28 mouse cellular contexts compared by ENCODE assay signal in genomic region chr15:7639444-7639843, GRCm38 (mm10).
DNase-seq lines count a peak whose midpoint lies in the region; ATAC-seq and TF ChIP-seq lines count a peak whose summit lies in the region.
"Had no signal": no experiment of that assay in that cellular context is flagged by ENCODE, and none has a peak within 500 bp of the region (broad histone marks: within the 10 kb centered on the region; RNA-seq: fewer than 3 reads in every experiment).

No protein-coding gene starts in this region.

- no peak overlapping the region for H3K9ac ChIP-seq in intestine, embryonic 15.5 days
- H3K9ac ChIP-seq in intestine, postnatal 0 days (ENCODE audit: low read depth, low read length), result no peak overlapping the region
- no peak overlapping the region for H3K9ac ChIP-seq in intestine, embryonic 16.5 days (ENCODE audit: low read depth, low read length)
- H3K9ac ChIP-seq: embryonic facial prominence, embryonic 13.5 days; heart, embryonic 13.5 days; hindbrain, embryonic 14.5 days; liver, embryonic 15.5 days; lung, embryonic 14.5 days; midbrain, embryonic 15.5 days; neural tube, embryonic 15.5 days had no signal

- H3K9me3 ChIP-seq in intestine, embryonic 15.5 days, result no peaks in the 10 kb centered on the region
- no peaks in the 10 kb centered on the region for H3K9me3 ChIP-seq in intestine, postnatal 0 days (ENCODE audit: control insufficient read depth)
- no peaks in the 10 kb centered on the region for H3K9me3 ChIP-seq in intestine, embryonic 16.5 days (ENCODE audit: control insufficient read depth, low read length)
- H3K9me3 ChIP-seq: embryonic facial prominence, embryonic 13.5 days; heart, embryonic 13.5 days; liver, embryonic 15.5 days; midbrain, embryonic 10.5 days; midbrain, embryonic 15.5 days; neural tube, embryonic 15.5 days had no signal

- no peaks in the 10 kb centered on the region for H3K27me3 ChIP-seq in intestine, embryonic 15.5 days (replicated peaks)
- no peaks in the 10 kb centered on the region for H3K27me3 ChIP-seq in intestine, postnatal 0 days (replicated peaks; ENCODE audit: control insufficient read depth, insufficient read depth, low read length)
- H3K27me3 ChIP-seq in intestine, embryonic 16.5 days (replicated peaks; ENCODE audit: control insufficient read depth, insufficient read depth, low read length), result no peaks in the 10 kb centered on the region
- H3K27me3 ChIP-seq: heart, embryonic 13.5 days; liver, embryonic 15.5 days; midbrain, embryonic 15.5 days; neural tube, embryonic 15.5 days had no signal

- ATAC-seq in intestine, embryonic 15.5 days, result no peak
- no peak for ATAC-seq in intestine, postnatal 0 days
- no peak for ATAC-seq in intestine, embryonic 16.5 days
- ATAC-seq: CD4-positive, CD25-positive, alpha-beta regulatory T cell, adult 4 months; forebrain, embryonic 16.5 days; inflammation-experienced regulatory T-cells, adult 6 months; midbrain, embryonic 15.5 days had no signal

- DNase-seq in right cerebral cortex, adult 18-20 months, result peak; percentile 1
- no peak for DNase-seq in right cerebral cortex, postnatal 14 days
- DNase-seq in telencephalon, adult 2 months (ENCODE audit: low read depth, low spot score), result peak; percentile 31
- DNase-seq in retina, embryonic 14.5 days (ENCODE audit: low spot score), result no peak
- DNase-seq: adrenal gland, postnatal 14 days; cerebellum, adult 11-12 months; cerebellum, adult 9-11 months; heart, adult 2 months; heart, postnatal 10 days; kidney, adult 9 months; kidney, postnatal 10 days; lung, embryonic 14.5 days; lung, postnatal 14 days; spleen, adult 18-20 months had no signal

- no peak overlapping the region for H3K4me2 ChIP-seq in intestine, embryonic 15.5 days (replicated peaks)
- H3K4me2 ChIP-seq in intestine, postnatal 0 days (replicated peaks; ENCODE audit: low read depth), result no peak overlapping the region
- H3K4me2 ChIP-seq in intestine, embryonic 16.5 days (ENCODE audit: low read depth, low read length), result no peak overlapping the region
- H3K4me2 ChIP-seq: embryonic facial prominence, embryonic 13.5 days; heart, embryonic 13.5 days; hindbrain, embryonic 14.5 days; liver, embryonic 15.5 days; lung, embryonic 14.5 days; midbrain, embryonic 15.5 days; neural tube, embryonic 15.5 days had no signal

- H3K27ac ChIP-seq in intestine, embryonic 15.5 days, result peak overlapping the region; percentile 22; the same call in 1 of the 2 replicates
- no peak overlapping the region for H3K27ac ChIP-seq in intestine, postnatal 0 days (ENCODE audit: low read depth, low read length)
- peak overlapping the region; percentile 27; the same call in 1 of the 2 replicates for H3K27ac ChIP-seq in intestine, embryonic 16.5 days (ENCODE audit: low read length)
- H3K27ac ChIP-seq: embryonic facial prominence, embryonic 13.5 days; heart, adult 2 months; heart, embryonic 13.5 days; hindbrain, embryonic 14.5 days; left cerebral cortex, adult 2 months; liver, embryonic 15.5 days; midbrain, embryonic 10.5 days; midbrain, embryonic 15.5 days; neural tube, embryonic 15.5 days had no signal

- H3K4me3 ChIP-seq in intestine, embryonic 15.5 days (replicated peaks), result no peak overlapping the region
- H3K4me3 ChIP-seq in intestine, postnatal 0 days (ENCODE audit: low read depth, low read length), result no peak overlapping the region
- no peak overlapping the region for H3K4me3 ChIP-seq in intestine, embryonic 16.5 days (ENCODE audit: low read length)
- H3K4me3 ChIP-seq: embryonic facial prominence, embryonic 13.5 days; heart, adult 2 months; heart, embryonic 13.5 days; left cerebral cortex, adult 2 months; liver, embryonic 15.5 days; midbrain, embryonic 10.5 days; midbrain, embryonic 15.5 days; neural tube, embryonic 15.5 days had no signal

- TF ChIP-seq CTCF in intestine, postnatal 0 days (IDR thresholded peaks at IDR 0.05; ENCODE audit: low read depth), result no peak

- no peaks in the 10 kb centered on the region for H3K36me3 ChIP-seq in intestine, embryonic 15.5 days
- H3K36me3 ChIP-seq in intestine, postnatal 0 days (ENCODE audit: control insufficient read depth, insufficient read depth), result no peaks in the 10 kb centered on the region
- H3K36me3 ChIP-seq in intestine, embryonic 16.5 days (ENCODE audit: control insufficient read depth, insufficient read depth, low read length), result no peaks in the 10 kb centered on the region
- H3K36me3 ChIP-seq: embryonic facial prominence, embryonic 13.5 days; heart, embryonic 13.5 days; liver, embryonic 15.5 days; midbrain, embryonic 10.5 days; midbrain, embryonic 15.5 days; neural tube, embryonic 15.5 days had no signal

- 0 out of 2 replicates have a peak, but pooled peaks cover 3% of the 10 kb centered on the region for H3K4me1 ChIP-seq in intestine, embryonic 15.5 days (replicated peaks)
- H3K4me1 ChIP-seq in intestine, postnatal 0 days (replicated peaks; ENCODE audit: control insufficient read depth, insufficient read depth, low read length), result no peaks in the 10 kb centered on the region
- no peaks in the 10 kb centered on the region for H3K4me1 ChIP-seq in intestine, embryonic 16.5 days (ENCODE audit: control insufficient read depth, insufficient read depth, low read length)
- H3K4me1 ChIP-seq: heart, embryonic 13.5 days; liver, embryonic 15.5 days; midbrain, embryonic 15.5 days; neural tube, embryonic 15.5 days had no signal

- 64% methylated on average over 6 of the region's 6 CpGs for WGBS in intestine, embryonic 15.5 days
- WGBS in intestine, postnatal 0 days, result 72% methylated on average over 6 of the region's 6 CpGs
- 70% methylated on average over 6 of the region's 6 CpGs for WGBS in intestine, embryonic 16.5 days

Comparison
In these comparisons a context has a peak if more than half of its experiments do, and no peak if none do; other contexts are left out.
1. DNase-seq: peak in right cerebral cortex, adult 18-20 months (single experiment) and telencephalon, adult 2 months (single experiment); none in right cerebral cortex, postnatal 14 days (single experiment) and retina, embryonic 14.5 days (single experiment).